Mouse (Mus musculus) brown adipose tissue, adult 24 weeks (tissue): ENCODE data around the gene Plekho1. TPM values are rescaled to one million over a fixed set of nuclear protein-coding genes. Genes with fewer than 3 reads are reported as not detected.
"Not testable (repeated sequence)": the region's sequence is repeated elsewhere in the genome, so short reads cannot be mapped to it uniquely, and the experiment has no call there.

Experiments used
- H3K27ac ChIP-seq: fragments of 200-500 bp; replicated peaks from 2 replicates; pipeline ENCODE4 v1.5.1; 2012; ENCODE audit warnings: low read depth, mild to moderate bottlenecking, low read length
- H3K4me1 ChIP-seq: fragments of 200-500 bp; 2 replicates; pipeline ENCODE4 v1.6.1; 2012; ENCODE audit warnings: low read length, mixed read lengths; ENCODE audit not compliant: control insufficient read depth, insufficient read depth, insufficient read length
- H3K4me3 ChIP-seq: fragments of 200-500 bp; 2 replicates; pipeline ENCODE4 v1.5.1; 2012; ENCODE audit warnings: low read depth, mild to moderate bottlenecking, low read length, moderate library complexity; ENCODE audit not compliant: insufficient read depth
- polyA plus RNA-seq: library from polyadenylated mRNA; stranded (reverse); fragments of >200 nt; gene quantifications from 2 replicates; pipeline ENCODE4 v1.2.4, GENCODE M21; 2012; ENCODE audit not compliant: missing spikeins, insufficient read depth, insufficient read length

Plekho1 gene
- polyA plus RNA-seq, 1 experiment = 8.8 TPM

DNA sequence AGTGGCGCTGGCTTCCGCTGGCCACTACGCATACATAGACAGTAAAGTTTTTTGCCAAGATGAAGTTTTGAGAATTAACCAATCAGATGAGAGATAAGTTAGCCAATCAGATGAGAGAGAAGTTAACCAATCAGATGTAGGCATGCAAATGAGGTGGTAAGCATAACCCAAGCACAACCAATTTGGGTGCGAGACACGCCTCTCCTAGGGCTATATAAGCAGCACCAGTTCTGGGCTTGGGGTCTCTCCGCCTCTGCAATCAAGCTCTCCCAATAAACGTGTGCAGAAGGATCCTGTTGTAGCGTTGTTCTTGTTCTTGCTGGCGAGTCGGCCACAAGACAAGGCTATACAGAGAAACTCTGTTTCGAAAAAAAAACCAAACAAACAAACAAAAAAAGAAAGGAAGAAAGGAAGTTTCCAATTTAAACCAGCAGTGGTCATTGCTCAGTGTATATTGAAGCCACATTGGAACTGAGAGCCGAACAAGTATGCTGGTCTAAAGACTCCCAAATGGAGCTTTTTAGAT, 41.1 kb downstream of the Plekho1 start:
- not testable (repeated sequence) for H3K4me3 ChIP-seq, H3K4me1 ChIP-seq, H3K27ac ChIP-seq

- Histone ChIP-seq H3K4me3 (no peak overlapping the region), H3K27ac (0 out of 2 replicates have a peak overlapping the region, but pooled peaks have one; percentile 41), H3K4me1 (no peaks in the 10 kb centered on the region)
These were observed 42.3 kb downstream of the Plekho1 start for GRCm38 (mm10) chr3:95953522-95953921.

- Histone ChIP-seq H3K4me1 (no peaks in the 10 kb centered on the region), H3K4me3 (no peak overlapping the region), H3K27ac (0 out of 2 replicates have a peak overlapping the region, but pooled peaks have one; percentile 41)
These were observed 42.8 kb downstream of the Plekho1 start for GRCm38 (mm10) chr3:95953023-95953422.

- Histone ChIP-seq H3K27ac (peak overlapping the region; percentile 94), H3K4me3 (peak overlapping the region; percentile 80)
- H3K4me1 ChIP-seq = not testable (repeated sequence)
These were observed 44.2 kb downstream of the Plekho1 start for GRCm38 (mm10) chr3:95951566-95951965.

DNA sequence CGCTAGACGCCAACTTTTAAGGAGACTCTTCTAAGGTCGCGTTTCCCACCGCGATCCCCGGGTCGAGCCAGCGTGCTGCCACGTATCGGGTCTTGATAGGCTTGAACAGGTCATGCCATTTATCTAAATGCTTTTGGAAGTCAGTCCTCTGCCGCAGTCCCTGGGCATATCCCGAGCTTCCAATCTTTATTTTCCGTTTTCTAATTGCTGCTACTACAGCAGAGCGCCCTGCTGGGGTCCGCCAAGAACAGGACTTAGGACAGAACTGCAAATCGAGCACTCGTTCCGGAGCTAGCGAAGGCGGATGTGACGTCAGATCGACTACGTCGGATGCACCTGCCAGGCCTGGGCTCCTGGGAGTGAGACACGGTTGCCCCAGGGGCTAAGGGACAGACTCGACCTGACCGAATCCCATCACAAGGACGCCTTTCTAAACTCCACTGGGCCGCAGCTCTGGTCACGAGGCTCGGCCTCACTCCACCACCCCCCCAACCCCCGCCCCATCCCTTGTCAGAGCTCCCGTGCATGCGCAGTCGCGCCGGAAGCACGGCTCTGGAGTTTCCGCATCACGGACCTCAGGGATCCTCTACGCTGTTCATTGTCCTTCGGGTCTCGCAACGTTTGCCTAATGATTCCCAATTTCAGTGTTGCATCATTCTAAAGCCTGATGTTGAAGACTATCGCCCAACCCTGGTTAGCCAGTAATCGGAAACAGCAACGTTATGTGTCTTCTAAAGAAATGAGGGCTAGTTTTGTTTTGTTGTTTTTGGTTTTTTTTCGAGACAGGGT, 44.8 kb downstream of the Plekho1 start:
- H3K4me3 ChIP-seq = peak overlapping the region; percentile 80
- H3K4me1 ChIP-seq = no peaks in the 10 kb centered on the region
- H3K27ac ChIP-seq = peak overlapping the region; percentile 94

DNA sequence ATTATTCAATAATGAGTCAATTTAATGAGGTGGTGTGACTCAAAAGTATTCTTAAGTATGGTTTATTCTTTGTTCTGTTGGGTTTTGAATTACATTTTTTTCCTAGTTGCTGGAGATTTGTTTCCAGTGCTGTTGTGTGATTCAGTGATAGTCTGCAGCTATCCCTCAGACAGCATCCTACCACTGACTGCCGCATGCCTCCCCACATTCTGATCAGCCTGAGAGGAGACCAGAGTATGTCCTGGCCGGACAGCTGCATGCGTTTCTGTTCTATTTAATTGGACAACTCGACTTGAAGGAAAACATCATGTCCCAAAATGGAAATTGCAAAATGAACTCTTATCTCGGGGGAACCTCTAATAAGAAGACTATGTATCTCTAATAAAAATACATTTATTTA, 47.5 kb downstream of the Plekho1 start:
- H3K27ac ChIP-seq = no peak overlapping the region
- H3K4me3 ChIP-seq = no peak overlapping the region
- no peaks in the 10 kb centered on the region for H3K4me1 ChIP-seq

DNA sequence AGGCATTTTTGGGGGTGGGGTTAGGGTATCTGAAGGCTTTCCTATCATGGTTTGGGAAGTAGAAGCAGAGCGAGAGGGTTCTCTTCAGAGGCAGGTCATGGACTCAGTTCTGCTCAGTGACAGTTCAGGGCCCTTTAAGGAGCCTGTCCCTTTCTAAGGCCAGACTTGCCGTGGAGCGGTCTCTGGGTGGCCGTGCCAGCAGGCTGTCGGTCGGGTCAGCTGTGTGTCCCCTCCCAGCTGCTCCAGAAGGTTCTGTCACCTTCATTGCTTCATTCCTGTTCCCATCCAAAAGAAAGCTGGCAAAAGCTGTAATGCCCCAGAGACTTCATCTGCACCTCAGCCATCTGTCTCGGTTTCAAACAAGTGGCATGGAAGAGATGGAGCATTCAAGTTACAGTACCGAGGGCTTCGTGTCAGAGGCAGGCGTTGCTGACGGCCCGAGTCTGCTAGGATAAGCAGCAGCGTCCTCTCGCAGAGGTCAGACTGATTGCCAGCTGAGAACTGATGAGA, 50.0 kb downstream of the Plekho1 start:
- H3K4me3 ChIP-seq = no peak overlapping the region
- peak overlapping the region; percentile 48 for H3K27ac ChIP-seq
- H3K4me1 ChIP-seq = no peaks in the 10 kb centered on the region

DNA sequence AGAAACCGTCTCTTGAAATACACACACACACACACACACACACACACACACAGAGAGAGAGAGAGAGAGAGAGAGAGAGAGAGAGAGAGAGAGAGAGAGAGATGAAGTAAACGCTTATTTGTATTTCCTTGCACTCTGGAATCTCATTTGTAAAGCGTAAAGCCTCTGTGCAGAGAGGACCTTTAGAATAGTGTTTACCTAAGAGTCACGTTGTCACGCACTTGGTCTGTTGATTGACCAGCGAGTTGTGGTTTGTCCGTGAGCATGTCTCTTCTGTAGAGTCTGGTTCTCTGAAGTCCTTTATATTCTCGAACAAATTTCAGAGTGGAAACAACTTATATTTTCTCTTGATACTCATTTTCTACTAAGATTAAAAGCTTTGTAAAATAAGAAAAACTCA, 51.1 kb downstream of the Plekho1 start:
- Histone ChIP-seq H3K4me1 (no peaks in the 10 kb centered on the region), H3K27ac (no peak overlapping the region), H3K4me3 (no peak overlapping the region)

DNA sequence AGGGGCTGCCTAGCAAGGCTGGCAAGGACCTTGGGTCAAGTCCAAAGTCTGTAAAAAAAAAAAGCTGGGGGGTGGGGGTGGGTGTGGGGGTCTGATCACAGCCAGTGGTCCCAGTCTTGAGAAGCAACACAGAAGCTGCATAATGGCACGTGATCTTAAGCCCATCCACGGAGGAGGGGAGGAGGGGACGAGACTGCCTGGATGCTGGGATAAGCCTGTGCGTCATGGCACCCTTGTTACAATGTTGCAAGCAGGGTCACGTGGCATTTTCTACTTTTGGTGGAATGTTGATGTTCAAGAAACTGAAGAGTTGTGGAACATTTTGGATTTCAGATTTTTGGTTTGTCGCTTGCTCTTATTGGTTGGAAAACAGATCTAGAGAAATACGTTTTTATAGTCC, 52.6 kb downstream of the Plekho1 start:
- no peaks in the 10 kb centered on the region for H3K4me1 ChIP-seq
- no peak overlapping the region for H3K27ac ChIP-seq
- H3K4me3 ChIP-seq = no peak overlapping the region

DNA sequence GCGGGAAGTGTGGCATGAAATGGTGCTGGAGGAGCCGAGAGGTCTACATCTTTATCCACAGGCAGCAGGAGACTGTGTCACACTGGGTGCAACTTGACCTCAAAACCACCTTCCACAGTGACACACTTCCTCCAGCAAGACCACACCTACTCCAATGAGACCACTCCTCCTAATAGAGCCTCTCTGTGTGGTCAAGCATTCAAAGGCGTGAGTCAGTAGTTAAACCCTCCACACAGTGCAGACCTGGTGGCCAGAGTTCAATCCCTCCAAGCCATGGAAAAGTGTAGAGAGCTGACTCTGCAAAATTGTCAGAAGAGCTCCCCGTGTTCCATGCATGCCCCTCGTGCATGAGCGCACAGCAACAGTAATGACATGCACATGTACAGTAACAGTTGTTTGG, 53.1 kb downstream of the Plekho1 start:
- no peak overlapping the region for H3K4me3 ChIP-seq
- no peaks in the 10 kb centered on the region for H3K4me1 ChIP-seq
- no peak overlapping the region for H3K27ac ChIP-seq

GRCm38 (mm10) chr3:95938835-95939234, 57.0 kb downstream of the Plekho1 start:
- Histone ChIP-seq H3K27ac (no peak overlapping the region), H3K4me1 (no peaks in the 10 kb centered on the region), H3K4me3 (no peak overlapping the region)

Other genes with a start within 250 kb of the Plekho1 start
- 32.1 and 47.7 TPM in 2 replicates for gene Tars2, start 235.8 kb downstream of the Plekho1 start, polyA plus RNA-seq
- gene Rprd2, start 177.1 kb downstream of the Plekho1 start, polyA plus RNA-seq = 11.3 and 12.5 TPM in 2 replicates
- 14.2 and 30.0 TPM in 2 replicates for gene Prpf3, start 140.1 kb downstream of the Plekho1 start, polyA plus RNA-seq
- gene Mrps21, start 124.5 kb downstream of the Plekho1 start, polyA plus RNA-seq = 576 and 634 TPM in 2 replicates
- gene Ciart, start 113.8 kb downstream of the Plekho1 start, polyA plus RNA-seq = 1.5 and 3.4 TPM in 2 replicates
- gene BC028528, start 104.0 kb downstream of the Plekho1 start, polyA plus RNA-seq = 71.8 and 150 TPM in 2 replicates
- 75.1 and 82.8 TPM in 2 replicates for gene Aph1a, start 102.0 kb downstream of the Plekho1 start, polyA plus RNA-seq
- 15.5 and 24.4 TPM in 2 replicates for gene Car14, start 91.3 kb downstream of the Plekho1 start, polyA plus RNA-seq
- gene Anp32e, start 66.8 kb downstream of the Plekho1 start, polyA plus RNA-seq = 78.5 and 88.8 TPM in 2 replicates
- 16.6 and 23.7 TPM in 2 replicates for gene Vps45, start 62.5 kb upstream of the Plekho1 start, polyA plus RNA-seq
- 6.9 and 8.3 TPM in 2 replicates for gene Otud7b, start 108.5 kb upstream of the Plekho1 start, polyA plus RNA-seq
- gene Mtmr11, start 166.0 kb upstream of the Plekho1 start, polyA plus RNA-seq = 2.8 and 2.9 TPM in 2 replicates
- gene Sf3b4, start 176.3 kb upstream of the Plekho1 start, polyA plus RNA-seq = 11.4 and 13.6 TPM in 2 replicates
- not detected in 2 replicates for gene Sv2a, start 185.2 kb upstream of the Plekho1 start, polyA plus RNA-seq
- gene Bola1, start 223.7 kb upstream of the Plekho1 start, polyA plus RNA-seq = 36.7 and 42.5 TPM in 2 replicates
- not detected in 2 replicates for gene Hist2h2ab, start 223.9 kb upstream of the Plekho1 start, polyA plus RNA-seq
- gene Hist2h2ac, start 224.9 kb upstream of the Plekho1 start, polyA plus RNA-seq = not detected in 2 replicates
- gene Hist2h2be, start 225.1 kb upstream of the Plekho1 start, polyA plus RNA-seq = 13.2 and 16.0 TPM in 2 replicates
- 3.3 and 5.7 TPM in 2 replicates for gene Hist2h3c2, start 243.1 kb upstream of the Plekho1 start, polyA plus RNA-seq
- gene Hist2h2aa2, start 244.3 kb upstream of the Plekho1 start, polyA plus RNA-seq = 115 and 122 TPM in 2 replicates
- not detected in 2 replicates for gene Hist2h2aa1, start 249.5 kb upstream of the Plekho1 start, polyA plus RNA-seq